Mouse (Mus musculus): ENCODE results near the gene Ptprk.
A peak's percentile ranks its signal among the peaks of the same experiment; 100 is the strongest.

Gene Ptprk

DNA sequence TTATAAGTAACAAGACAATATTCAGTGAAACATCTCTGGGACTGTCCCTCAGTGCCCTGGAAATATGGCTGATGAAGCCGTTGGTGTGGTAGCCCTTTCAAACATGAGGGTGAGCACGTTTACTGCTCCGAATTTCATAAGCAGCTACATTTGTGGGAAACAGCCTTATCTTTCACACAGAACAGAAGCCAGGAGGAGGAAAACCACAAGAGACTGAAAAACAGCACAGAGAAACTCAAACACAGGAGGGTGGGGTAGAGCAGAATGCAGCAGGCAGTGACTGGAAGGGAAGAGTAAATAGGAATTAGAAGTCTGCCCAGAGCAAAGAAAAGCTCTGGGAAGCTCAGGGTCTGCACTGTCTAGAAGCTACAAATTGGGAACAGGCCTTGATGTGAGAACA lies 443.7 kb downstream of the Ptprk start:
- no peak for DNase-seq (ENCODE audit: low read depth, low spot score)

GRCm38 (mm10) chr10:28519861-28520260 lies 445.2 kb downstream of the Ptprk start:
- no peak for DNase-seq (ENCODE audit: low read depth, low spot score)

- DNase-seq (ENCODE audit: low read depth, low spot score) = no peak
These were observed 449.5 kb downstream of the Ptprk start for GRCm38 (mm10) chr10:28523992-28524735.

GRCm38 (mm10) chr10:28540595-28540994 lies 466.0 kb downstream of the Ptprk start:
- DNase-seq (ENCODE audit: low read depth, low spot score) = no peak

DNA sequence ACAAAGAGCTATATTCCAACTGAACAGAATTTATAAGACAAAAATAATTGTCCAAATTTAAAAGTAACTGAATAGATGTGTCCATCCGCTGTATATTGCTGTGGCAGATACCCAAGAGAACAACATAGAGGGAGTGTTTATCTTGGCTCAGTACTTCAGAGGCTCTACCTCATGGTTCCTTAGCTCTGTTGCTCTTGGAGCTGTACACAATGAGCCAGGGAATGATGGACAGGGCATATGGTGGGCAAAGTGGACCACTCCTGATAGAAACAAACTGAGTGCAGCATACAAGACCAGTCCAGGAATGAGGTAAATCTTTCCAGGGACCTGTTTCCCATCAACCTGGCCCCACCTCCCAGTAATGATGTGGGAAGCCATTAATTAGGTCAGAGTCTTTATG lies 468.1 kb downstream of the Ptprk start:
- no peak for DNase-seq (ENCODE audit: low read depth, low spot score)

DNA sequence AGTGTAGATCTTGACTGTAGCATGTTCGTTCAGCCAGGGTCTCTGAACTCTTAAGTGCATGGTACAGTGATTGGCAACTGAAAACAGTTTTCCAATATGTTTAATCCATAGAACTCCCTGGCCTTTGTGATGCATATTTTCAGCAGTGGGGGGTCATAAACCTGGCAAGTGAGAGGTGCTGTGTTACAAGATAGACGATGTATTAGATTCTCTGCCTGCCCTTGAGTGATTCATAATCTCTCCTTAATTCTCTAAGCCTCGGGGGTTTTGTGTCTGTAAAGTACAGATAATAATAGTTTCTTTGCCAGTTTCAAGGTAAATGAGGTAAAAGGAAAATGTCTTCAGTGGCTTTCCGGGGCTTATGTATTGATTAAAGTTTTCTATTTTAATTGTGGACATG lies 475.9 kb downstream of the Ptprk start:
- no peak for DNase-seq (ENCODE audit: low read depth, low spot score)

DNA sequence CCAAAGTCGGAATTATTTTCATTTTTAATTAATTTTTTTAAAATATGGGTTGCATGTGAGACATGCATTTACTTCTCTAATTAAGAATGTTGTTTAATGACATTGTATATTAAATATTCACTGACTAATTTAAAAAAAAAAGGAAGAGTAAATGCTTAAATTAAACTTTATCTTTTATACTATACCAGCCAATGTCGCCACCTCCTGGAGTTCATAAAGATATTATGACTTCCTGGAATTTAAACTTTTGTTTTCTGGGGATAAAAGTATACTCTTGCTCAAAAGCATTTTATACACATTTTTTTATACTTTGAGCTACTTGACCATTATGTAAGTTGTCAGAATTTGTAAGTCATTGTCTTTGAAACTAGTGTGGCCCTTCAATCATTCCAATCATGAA lies 477.4 kb downstream of the Ptprk start:
- peak; percentile 31 for DNase-seq (ENCODE audit: low read depth, low spot score)

DNA sequence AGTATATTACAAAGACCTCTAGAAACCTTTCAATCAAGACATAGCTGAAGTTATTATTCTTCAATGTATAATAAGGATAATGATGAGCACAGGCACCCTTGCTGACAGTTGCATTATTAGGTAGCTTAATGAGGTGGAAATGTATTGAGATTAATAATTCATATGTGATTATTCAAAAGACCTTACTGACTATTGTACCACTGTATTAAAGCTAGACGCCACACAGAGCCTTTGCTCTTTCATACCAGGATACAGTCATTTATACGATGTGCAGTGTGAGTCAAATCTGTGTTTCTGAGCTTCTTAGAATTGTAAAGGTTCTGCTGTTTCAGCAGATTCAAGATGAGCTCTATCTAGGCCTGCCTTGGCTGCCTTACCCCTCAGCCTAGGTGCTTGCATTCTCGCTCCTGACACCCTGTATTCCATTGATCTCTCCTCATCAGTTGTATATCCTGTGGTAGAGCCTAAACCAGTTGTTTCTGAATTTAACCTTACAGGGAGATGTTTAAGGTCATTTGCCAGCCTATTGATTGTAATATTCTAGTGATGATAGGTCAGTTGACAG lies 489.6 kb downstream of the Ptprk start:
- no peak for DNase-seq (ENCODE audit: low read depth, low spot score)

DNA sequence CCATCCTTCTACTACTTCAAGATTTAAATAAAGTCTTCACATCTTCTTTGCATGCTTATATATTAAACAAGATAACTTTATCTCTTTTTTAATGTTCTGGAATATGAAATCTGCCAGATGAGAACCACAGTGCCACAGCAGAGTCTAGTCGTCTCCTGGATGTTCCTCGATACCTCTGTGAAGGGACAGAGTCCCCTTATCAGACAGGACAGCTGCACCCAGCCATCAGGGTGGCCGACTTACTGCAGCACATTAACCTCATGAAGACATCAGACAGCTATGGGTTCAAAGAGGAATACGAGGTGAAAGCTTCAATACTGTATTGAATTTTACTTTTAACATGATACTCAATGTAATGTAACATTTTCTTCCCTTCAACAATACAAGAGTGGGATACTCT lies 491.8 kb downstream of the Ptprk start:
- no peak for DNase-seq (ENCODE audit: low read depth, low spot score)

DNA sequence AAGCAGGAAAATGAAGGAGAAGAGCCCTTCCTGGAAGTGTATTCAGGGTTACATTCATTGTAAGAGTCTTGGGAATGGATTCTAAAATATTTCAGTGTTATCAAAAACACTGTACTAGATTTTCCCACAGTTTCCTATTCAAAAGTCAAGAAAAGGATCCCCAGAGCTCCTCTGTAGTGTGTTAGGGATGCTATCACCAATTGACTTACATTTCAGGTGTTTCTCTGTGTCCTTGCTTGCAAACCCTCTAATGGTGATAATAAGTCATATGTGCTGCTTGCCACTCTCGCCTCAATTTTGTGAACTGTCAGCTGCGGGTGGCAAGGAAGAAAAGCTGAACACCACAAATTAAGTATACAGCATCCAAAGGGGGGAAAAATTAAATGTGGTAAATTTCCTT lies 492.2 kb downstream of the Ptprk start:
- no peak for DNase-seq (ENCODE audit: low read depth, low spot score)

DNA sequence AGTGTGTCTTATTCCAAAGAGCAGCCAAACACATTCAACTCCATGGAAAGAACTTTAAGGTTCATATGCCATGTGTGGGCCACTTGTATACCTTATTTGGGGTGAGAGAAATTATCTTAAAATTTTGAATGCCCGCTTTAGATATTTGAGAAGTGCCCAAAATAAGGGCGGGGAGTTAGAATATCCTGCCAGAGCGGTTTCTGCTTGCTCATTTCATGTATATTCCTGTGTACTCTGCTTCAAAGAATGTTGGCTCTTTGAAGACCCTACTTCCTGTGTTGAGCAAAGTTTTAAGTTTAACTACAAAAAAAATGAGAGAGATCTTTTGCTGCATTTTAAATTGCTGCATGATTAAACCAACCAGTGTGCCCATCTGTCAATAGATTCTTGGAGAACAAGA lies 492.8 kb downstream of the Ptprk start:
- no peak for DNase-seq (ENCODE audit: low read depth, low spot score)

- no peak for DNase-seq (ENCODE audit: low read depth, low spot score)
These were observed 493.4 kb downstream of the Ptprk start for GRCm38 (mm10) chr10:28568047-28568446.

DNA sequence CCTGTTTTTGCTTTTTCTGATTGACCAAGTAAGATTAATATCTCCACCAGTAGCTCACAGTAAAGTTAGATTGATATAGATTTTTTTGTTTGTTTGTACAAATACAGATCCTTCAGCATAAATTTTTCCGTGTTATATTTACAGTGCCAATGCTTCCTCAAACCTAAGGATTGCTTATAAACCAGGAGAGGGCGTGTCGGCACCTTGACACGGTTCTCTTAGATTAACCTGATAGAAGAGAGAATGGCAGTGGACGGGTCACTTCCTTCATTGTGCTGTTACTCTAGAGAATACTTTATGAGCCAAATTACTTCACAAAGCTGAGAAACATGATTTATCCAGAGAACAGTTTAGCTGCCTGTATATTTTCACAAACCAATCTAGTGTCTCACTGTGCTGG lies 505.0 kb downstream of the Ptprk start:
- DNase-seq (ENCODE audit: low read depth, low spot score) = no peak

- no peak for DNase-seq (ENCODE audit: low read depth, low spot score)
These were observed 512.0 kb downstream of the Ptprk start for GRCm38 (mm10) chr10:28586565-28587138.

- DNase-seq (ENCODE audit: low read depth, low spot score) = no peak
These were observed 513.8 kb downstream of the Ptprk start for GRCm38 (mm10) chr10:28588401-28588800.

- DNase-seq (ENCODE audit: low read depth, low spot score) = no peak
These were observed 516.2 kb downstream of the Ptprk start for GRCm38 (mm10) chr10:28590822-28591221.

DNA sequence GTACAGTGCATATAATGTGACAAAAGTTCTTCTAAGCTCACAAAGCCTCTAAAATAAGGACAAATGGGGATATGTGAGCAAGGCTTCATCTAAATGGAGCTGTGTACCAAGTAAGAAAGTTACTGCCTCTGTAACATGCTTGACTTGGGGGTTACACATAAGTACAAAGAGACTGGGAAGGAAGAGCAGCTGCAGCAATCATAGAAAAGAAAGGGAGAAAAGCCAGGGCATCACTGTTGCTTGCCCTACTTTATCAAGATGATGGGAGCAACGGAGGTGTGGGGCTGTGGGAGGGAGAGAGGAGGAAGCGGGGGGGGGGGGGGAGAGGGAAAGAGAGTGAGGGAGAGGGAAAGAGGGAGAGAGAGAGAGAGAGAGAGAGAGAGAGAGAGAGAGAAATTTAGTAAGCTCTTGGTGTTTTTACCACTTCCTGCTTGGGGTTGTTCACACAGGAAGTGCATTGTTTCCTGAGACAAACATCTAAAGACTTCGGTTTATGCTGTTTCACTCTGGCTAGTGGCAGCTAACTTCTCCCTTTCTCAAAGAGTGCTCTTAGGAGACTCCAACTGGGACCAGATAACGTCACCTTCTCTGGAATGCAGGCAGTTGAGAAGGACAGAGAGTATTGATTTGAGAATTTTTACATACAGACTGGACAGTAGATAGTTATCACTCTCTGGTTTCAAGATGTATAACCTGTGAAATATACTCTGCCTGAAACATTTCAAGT lies 519.1 kb downstream of the Ptprk start:
- no peak for DNase-seq (ENCODE audit: low read depth, low spot score)

DNA sequence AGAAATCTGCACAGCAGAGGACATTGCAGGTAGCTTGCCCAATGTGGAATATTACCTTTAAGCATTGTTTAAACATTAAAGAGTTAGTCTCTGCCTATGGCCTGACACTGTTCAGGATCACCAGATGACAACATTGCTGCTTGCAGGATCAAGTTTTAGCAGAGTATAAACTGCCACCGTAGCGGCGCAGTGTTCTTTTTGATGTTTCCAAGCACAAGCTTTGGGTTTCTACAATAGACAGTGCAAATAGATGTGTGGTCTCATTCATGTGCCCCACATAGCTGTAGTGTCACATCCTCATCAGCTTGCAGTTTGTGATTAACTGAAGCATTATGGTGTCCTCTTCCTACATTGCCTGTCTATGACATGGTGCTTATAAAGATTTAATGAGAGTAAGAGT lies 522.3 kb downstream of the Ptprk start:
- no peak for DNase-seq (ENCODE audit: low read depth, low spot score)

DNA sequence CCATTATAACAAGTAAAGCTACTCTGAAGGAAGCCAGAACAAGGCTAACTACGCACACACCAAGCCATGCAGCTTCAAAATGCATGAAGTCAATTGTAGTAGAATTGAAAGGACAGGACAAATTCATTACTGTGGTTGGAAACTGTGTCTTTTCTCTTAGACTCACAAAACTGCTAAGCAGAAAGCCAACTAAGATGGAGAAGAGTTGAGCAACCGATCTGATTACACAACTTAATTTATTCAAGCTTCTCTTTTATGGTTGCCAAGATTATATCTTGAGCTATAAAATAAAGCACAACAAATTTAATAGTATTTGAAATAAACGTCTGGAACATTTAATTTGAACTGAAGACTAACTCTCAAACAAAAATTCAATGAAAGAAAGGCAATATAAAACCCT lies 534.5 kb downstream of the Ptprk start:
- DNase-seq (ENCODE audit: low read depth, low spot score) = no peak

GRCm38 (mm10) chr10:28614396-28614795 lies 539.8 kb downstream of the Ptprk start:
- DNase-seq (ENCODE audit: low read depth, low spot score) = no peak

DNA sequence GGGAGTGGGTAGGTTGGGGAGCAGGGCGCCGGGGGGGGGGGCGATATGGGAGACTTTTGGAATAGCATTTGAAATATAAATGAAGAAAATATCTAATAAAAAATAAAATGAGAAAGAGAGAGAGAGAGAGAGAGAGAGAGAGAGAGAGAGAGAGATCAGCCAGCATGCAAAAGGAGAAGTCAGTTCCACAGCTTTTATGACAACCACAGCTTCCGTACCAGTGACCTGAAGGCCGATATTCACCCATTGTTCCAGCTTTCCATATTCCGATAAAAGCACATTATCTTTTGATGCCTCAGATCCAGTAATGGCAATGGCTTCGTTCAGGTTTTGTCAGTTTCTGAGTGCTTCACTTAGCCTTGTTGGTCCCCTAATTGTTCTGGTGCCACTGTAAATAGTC lies 542.6 kb downstream of the Ptprk start:
- DNase-seq (ENCODE audit: low read depth, low spot score) = no peak

- DNase-seq (ENCODE audit: low read depth, low spot score) = no peak
These were observed 543.4 kb downstream of the Ptprk start for GRCm38 (mm10) chr10:28618002-28618401.

DNA sequence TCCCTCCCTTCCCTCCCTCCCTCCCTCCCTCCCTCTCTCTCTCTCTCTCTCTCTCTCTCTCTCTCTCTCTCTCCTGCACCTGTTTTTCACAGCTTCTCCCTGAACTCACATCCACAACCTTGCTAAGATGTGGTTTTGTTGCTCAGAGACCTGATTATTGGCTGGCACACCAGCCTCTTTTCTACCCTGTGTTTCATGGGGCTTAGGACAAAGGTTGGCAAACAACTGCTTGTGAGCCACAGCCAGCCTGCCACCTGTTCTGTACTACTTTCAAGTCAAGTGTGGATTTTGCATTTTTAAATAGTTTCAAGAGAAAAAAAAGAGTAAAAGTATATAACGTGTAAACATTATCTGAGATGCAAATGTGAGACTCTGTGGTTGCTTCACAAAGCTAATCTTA lies 544.8 kb downstream of the Ptprk start:
- DNase-seq (ENCODE audit: low read depth, low spot score) = no peak
